Mouse (Mus musculus) small intestine, adult 2 months (tissue): ENCODE measurements around the gene Use1.

Source experiments
- CTCF ChIP-seq: fragments of 200-500 bp; IDR thresholded peaks from 2 replicates; pipeline ENCODE4 v1.5.1; 2012; ENCODE audit warnings: low read depth, mild to moderate bottlenecking, control low read depth, inconsistent platforms, low read length, moderate library complexity, mixed read lengths; ENCODE audit not compliant: insufficient replicate concordance, insufficient read length; ENCODE audit errors: extremely low read depth
- POLR2A ChIP-seq: fragments of 200-500 bp; IDR thresholded peaks from 2 replicates; pipeline ENCODE4 v1.6.1; 2012; ENCODE audit warnings: low read depth, mild to moderate bottlenecking, control low read depth, inconsistent platforms, low read length, moderate library complexity

GRCm38 (mm10) chr8:71381971-71382961, 15.6 kb downstream of the Use1 start:
- TF ChIP-seq CTCF (no peak), POLR2A (peak; percentile 77; the same call in 1 of the 2 replicates)
